Mouse (Mus musculus): ENCODE data around the gene Slc2a3.
"Not testable (repeated sequence)": the region's sequence is repeated elsewhere in the genome, so short reads cannot be mapped to it uniquely, and the experiment has no call there.

Gene Slc2a3

GRCm38 (mm10) chr6:122764446-122765297, 36.8 kb downstream of the Slc2a3 start:
- peak in 1 of 2 experiments; percentile 28 for DNase-seq (ENCODE audit: low spot score in 2 of 2)

- no peak for DNase-seq (ENCODE audit: low spot score in 2 of 2)
Observed at GRCm38 (mm10) chr6:122763844-122764445, 37.5 kb downstream of the Slc2a3 start.

GRCm38 (mm10) chr6:122762952-122763700, 38.3 kb downstream of the Slc2a3 start:
- DNase-seq (ENCODE audit: low spot score in 2 of 2): no peak

- no peak for DNase-seq (ENCODE audit: low spot score in 2 of 2)
Observed at GRCm38 (mm10) chr6:122762480-122762879, 39.0 kb downstream of the Slc2a3 start.

GRCm38 (mm10) chr6:122761901-122762300, 39.5 kb downstream of the Slc2a3 start:
- no peak for DNase-seq (ENCODE audit: low spot score in 2 of 2)

- peak; percentile 51 to 68 for DNase-seq (ENCODE audit: low spot score in 2 of 2)
Observed at GRCm38 (mm10) chr6:122761011-122761599, 40.3 kb downstream of the Slc2a3 start.

- no peak for DNase-seq (ENCODE audit: low spot score in 2 of 2)
Observed at GRCm38 (mm10) chr6:122758732-122759131, 42.7 kb downstream of the Slc2a3 start.

- no peak for DNase-seq (ENCODE audit: low spot score in 2 of 2)
Observed at GRCm38 (mm10) chr6:122755913-122756312, 45.5 kb downstream of the Slc2a3 start.

GRCm38 (mm10) chr6:122750579-122750978, 50.9 kb downstream of the Slc2a3 start:
- DNase-seq (ENCODE audit: low spot score in 2 of 2): no peak

GRCm38 (mm10) chr6:122744505-122745249, 56.8 kb downstream of the Slc2a3 start:
- no peak for DNase-seq (ENCODE audit: low spot score in 2 of 2)

- no peak for DNase-seq (ENCODE audit: low spot score in 2 of 2)
Observed at GRCm38 (mm10) chr6:122743353-122743752, 58.1 kb downstream of the Slc2a3 start.

- DNase-seq (ENCODE audit: low spot score in 2 of 2): peak in 1 of 2 experiments; percentile 31
Observed at GRCm38 (mm10) chr6:122742228-122742899, 59.1 kb downstream of the Slc2a3 start.

GRCm38 (mm10) chr6:122741460-122742227, 59.8 kb downstream of the Slc2a3 start:
- DNase-seq (ENCODE audit: low spot score in 2 of 2): no peak

- DNase-seq (ENCODE audit: low spot score in 2 of 2): peak; percentile 73 to 74
Observed at GRCm38 (mm10) chr6:122739952-122740351, 61.5 kb downstream of the Slc2a3 start.

GRCm38 (mm10) chr6:122719942-122720341, 81.5 kb downstream of the Slc2a3 start:
- peak; percentile 10 to 31 for DNase-seq (ENCODE audit: low spot score in 2 of 2)

- not testable (repeated sequence) for DNase-seq (ENCODE audit: low spot score in 2 of 2)
Observed at GRCm38 (mm10) chr6:122718224-122718623, 83.2 kb downstream of the Slc2a3 start.

- DNase-seq (ENCODE audit: low spot score in 2 of 2): no peak
Observed at GRCm38 (mm10) chr6:122715886-122716285, 85.6 kb downstream of the Slc2a3 start.

GRCm38 (mm10) chr6:122714707-122715365, 86.6 kb downstream of the Slc2a3 start:
- DNase-seq (ENCODE audit: low spot score in 2 of 2): no peak

- not testable (repeated sequence) for DNase-seq (ENCODE audit: low spot score in 2 of 2)
Observed at GRCm38 (mm10) chr6:122713116-122713515, 88.3 kb downstream of the Slc2a3 start.
